Mouse (Mus musculus): ENCODE results near the gene Myh15. TPM values are rescaled to one million over a fixed set of nuclear protein-coding genes. Genes with fewer than 3 reads are reported as not detected.

Gene Myh15
- polyA plus RNA-seq, 1 experiment, result not detected

- 88% methylated on average over 2 of the region's 2 CpGs for WGBS
- TF ChIP-seq POLR2A (IDR thresholded peaks at IDR 0.05; ENCODE audit: insufficient read depth, low read depth, low read length) (no peak), CTCF (IDR thresholded peaks at IDR 0.05; ENCODE audit: insufficient read depth, low read depth, low read length) (no peak)
- Histone ChIP-seq H3K27ac (ENCODE audit: insufficient read depth, low read depth, low read length) (no peak overlapping the region), H3K4me3 (ENCODE audit: insufficient read depth, low read depth, low read length) (no peak overlapping the region), H3K4me1 (ENCODE audit: control insufficient read depth, insufficient read depth, low read length) (no peaks in the 10 kb centered on the region)
Measured at GRCm38 (mm10) chr16:49156193-49156592, 98.9 kb downstream of the Myh15 start.

DNA sequence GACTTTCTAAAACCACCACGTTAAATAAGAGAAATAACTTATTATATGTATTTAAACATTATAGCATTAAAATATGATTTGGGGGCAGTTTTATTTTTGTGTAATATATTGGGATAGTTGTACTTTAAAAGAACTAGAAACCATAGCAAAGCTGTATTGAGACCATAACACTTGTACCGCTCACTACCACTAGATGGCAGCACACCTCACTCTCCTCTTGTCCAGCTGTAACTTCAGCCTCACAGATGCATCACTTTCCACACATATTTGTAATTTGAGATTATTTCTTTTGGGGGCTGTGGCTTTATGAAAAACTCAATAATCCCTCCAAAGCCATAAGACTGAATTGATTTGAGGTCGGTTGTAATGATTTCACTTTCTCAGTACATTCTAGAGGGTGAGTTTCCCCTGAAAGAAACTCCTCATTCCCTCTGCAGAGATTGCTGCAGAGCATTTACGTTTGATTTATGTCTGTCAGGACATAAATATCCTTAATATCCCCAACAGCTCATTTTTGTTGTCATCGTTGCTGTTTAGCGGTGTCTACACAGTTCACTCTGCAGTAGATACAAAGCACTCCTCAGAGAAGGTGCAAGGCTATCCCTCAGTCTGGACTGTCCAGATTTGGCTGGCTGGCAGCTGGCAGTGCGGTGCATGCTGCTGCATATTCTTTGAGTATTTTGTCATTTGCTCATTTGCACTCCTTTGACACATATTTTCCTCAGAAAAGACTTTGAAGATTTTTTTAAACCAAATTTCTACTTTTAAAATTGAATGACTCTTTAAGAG lies 107.3 kb downstream of the Myh15 start:
- TF ChIP-seq CTCF (IDR thresholded peaks at IDR 0.05; ENCODE audit: insufficient read depth, low read depth, low read length) (no peak), POLR2A (IDR thresholded peaks at IDR 0.05; ENCODE audit: insufficient read depth, low read depth, low read length) (no peak)
- WGBS, result 38% methylated on average over 7 of the region's 7 CpGs
- 0 out of 2 replicates have a peak, but pooled peaks cover 2% of the 10 kb centered on the region for H3K4me1 ChIP-seq (ENCODE audit: control insufficient read depth, insufficient read depth, low read length)

GRCm38 (mm10) chr16:49165728-49166127 lies 108.4 kb downstream of the Myh15 start:
- H3K27ac ChIP-seq (ENCODE audit: insufficient read depth, low read depth, low read length), result no peak overlapping the region
- TF ChIP-seq POLR2A (IDR thresholded peaks at IDR 0.05; ENCODE audit: insufficient read depth, low read depth, low read length) (no peak), CTCF (IDR thresholded peaks at IDR 0.05; ENCODE audit: insufficient read depth, low read depth, low read length) (no peak)
- no peak overlapping the region for H3K4me3 ChIP-seq (ENCODE audit: insufficient read depth, low read depth, low read length)
- 0 out of 2 replicates have a peak, but pooled peaks cover 2% of the 10 kb centered on the region for H3K4me1 ChIP-seq (ENCODE audit: control insufficient read depth, insufficient read depth, low read length)
- WGBS, result 94% methylated on average over 11 of the region's 11 CpGs

More for the DNA sequence above, 107.3 kb downstream of the Myh15 start:
- Histone ChIP-seq H3K4me3 (ENCODE audit: insufficient read depth, low read depth, low read length) (no peak overlapping the region), H3K27ac (ENCODE audit: insufficient read depth, low read depth, low read length) (no peak overlapping the region)

GRCm38 (mm10) chr16:49167325-49167724 lies 110.0 kb downstream of the Myh15 start:
- WGBS, result 64% methylated on average over 12 of the region's 12 CpGs

DNA sequence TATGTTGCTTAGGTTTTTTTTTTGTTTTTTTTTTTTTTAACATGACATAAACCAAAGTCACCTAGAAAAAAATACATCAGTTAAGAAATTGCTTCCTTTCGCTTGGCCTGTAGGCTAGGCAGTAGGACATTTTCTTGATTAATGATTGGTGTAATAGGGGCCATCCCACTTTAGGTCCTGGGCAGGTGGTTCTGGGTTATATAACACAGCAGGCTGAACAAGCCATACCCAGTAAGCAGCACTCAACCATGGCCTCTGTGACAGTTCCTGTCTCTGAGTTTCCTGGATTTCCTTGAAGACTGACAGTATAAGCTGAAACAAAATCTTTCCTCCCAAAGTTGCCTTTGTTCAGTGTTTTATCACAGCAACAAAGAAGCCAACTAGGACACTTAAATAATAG lies 117.8 kb downstream of the Myh15 start:
- H3K4me3 ChIP-seq (ENCODE audit: insufficient read depth, low read depth, low read length), result no peak overlapping the region
- H3K27ac ChIP-seq (ENCODE audit: insufficient read depth, low read depth, low read length), result no peak overlapping the region
- no peak for TF ChIP-seq CTCF (IDR thresholded peaks at IDR 0.05; ENCODE audit: insufficient read depth, low read depth, low read length)
- TF ChIP-seq POLR2A (IDR thresholded peaks at IDR 0.05; ENCODE audit: insufficient read depth, low read depth, low read length), result no peak
- H3K4me1 ChIP-seq (ENCODE audit: control insufficient read depth, insufficient read depth, low read length), result 0 out of 2 replicates have a peak, but pooled peaks cover 2% of the 10 kb centered on the region
- 100% methylated on average over 1 of the region's 1 CpGs for WGBS

More at GRCm38 (mm10) chr16:49167325-49167724, 110.0 kb downstream of the Myh15 start:
- no peak overlapping the region for H3K4me3 ChIP-seq (ENCODE audit: insufficient read depth, low read depth, low read length)
- H3K4me1 ChIP-seq (ENCODE audit: control insufficient read depth, insufficient read depth, low read length), result 0 out of 2 replicates have a peak, but pooled peaks cover 2% of the 10 kb centered on the region
- H3K27ac ChIP-seq (ENCODE audit: insufficient read depth, low read depth, low read length), result no peak overlapping the region
- TF ChIP-seq CTCF (IDR thresholded peaks at IDR 0.05; ENCODE audit: insufficient read depth, low read depth, low read length) (no peak), POLR2A (IDR thresholded peaks at IDR 0.05; ENCODE audit: insufficient read depth, low read depth, low read length) (no peak)

GRCm38 (mm10) chr16:49175729-49176395 lies 118.6 kb downstream of the Myh15 start:
- no peak overlapping the region for H3K4me3 ChIP-seq (ENCODE audit: insufficient read depth, low read depth, low read length)
- peak overlapping the region; percentile 42; the same call in 1 of the 2 replicates for H3K27ac ChIP-seq (ENCODE audit: insufficient read depth, low read depth, low read length)
- TF ChIP-seq POLR2A (IDR thresholded peaks at IDR 0.05; ENCODE audit: insufficient read depth, low read depth, low read length), result no peak
- no peak for TF ChIP-seq CTCF (IDR thresholded peaks at IDR 0.05; ENCODE audit: insufficient read depth, low read depth, low read length)
- WGBS, result 63% methylated on average over 8 of the region's 8 CpGs
- 0 out of 2 replicates have a peak, but pooled peaks cover 2% of the 10 kb centered on the region for H3K4me1 ChIP-seq (ENCODE audit: control insufficient read depth, insufficient read depth, low read length)

GRCm38 (mm10) chr16:49193521-49193920 lies 136.2 kb downstream of the Myh15 start:
- Histone ChIP-seq H3K4me1 (ENCODE audit: control insufficient read depth, insufficient read depth, low read length) (peaks cover 6% of the 10 kb centered on the region), H3K4me3 (ENCODE audit: insufficient read depth, low read depth, low read length) (no peak overlapping the region), H3K27ac (ENCODE audit: insufficient read depth, low read depth, low read length) (no peak overlapping the region)
- TF ChIP-seq CTCF (IDR thresholded peaks at IDR 0.05; ENCODE audit: insufficient read depth, low read depth, low read length) (no peak), POLR2A (IDR thresholded peaks at IDR 0.05; ENCODE audit: insufficient read depth, low read depth, low read length) (no peak)
- 49% methylated on average over 2 of the region's 2 CpGs for WGBS

- TF ChIP-seq CTCF (IDR thresholded peaks at IDR 0.05; ENCODE audit: insufficient read depth, low read depth, low read length) (no peak), POLR2A (IDR thresholded peaks at IDR 0.05; ENCODE audit: insufficient read depth, low read depth, low read length) (no peak)
- WGBS, result 63% methylated on average over 2 of the region's 2 CpGs
- Histone ChIP-seq H3K27ac (ENCODE audit: insufficient read depth, low read depth, low read length) (no peak overlapping the region), H3K4me3 (ENCODE audit: insufficient read depth, low read depth, low read length) (no peak overlapping the region), H3K4me1 (ENCODE audit: control insufficient read depth, insufficient read depth, low read length) (peaks cover 6% of the 10 kb centered on the region)
Measured at GRCm38 (mm10) chr16:49193986-49194385, 136.7 kb downstream of the Myh15 start.

GRCm38 (mm10) chr16:49196290-49196689 lies 139.0 kb downstream of the Myh15 start:
- TF ChIP-seq POLR2A (IDR thresholded peaks at IDR 0.05; ENCODE audit: insufficient read depth, low read depth, low read length) (no peak), CTCF (IDR thresholded peaks at IDR 0.05; ENCODE audit: insufficient read depth, low read depth, low read length) (no peak)
- Histone ChIP-seq H3K4me3 (ENCODE audit: insufficient read depth, low read depth, low read length) (no peak overlapping the region), H3K4me1 (ENCODE audit: control insufficient read depth, insufficient read depth, low read length) (peaks cover 6% of the 10 kb centered on the region), H3K27ac (ENCODE audit: insufficient read depth, low read depth, low read length) (no peak overlapping the region; the same call in 1 of the 2 replicates)
- WGBS, result 54% methylated on average over 3 of the region's 3 CpGs
